Mouse (Mus musculus): ENCODE data around the gene Lman1l.

GRCm38 (mm10) chr9:57668277-57668676 is 47.7 kb upstream of the Lman1l start:
- TF ChIP-seq CTCF (IDR thresholded peaks at IDR 0.05; ENCODE audit: extremely low read depth, insufficient read depth, insufficient read length, insufficient replicate concordance) (no peak), POLR2A (IDR thresholded peaks at IDR 0.05; ENCODE audit: low read depth, low read length) (no peak)
